Mouse (Mus musculus): Measurements from ENCODE around the gene Gm9821.
A peak's percentile ranks its signal among the peaks of the same experiment; 100 is the strongest.

Gene Gm9821

DNA sequence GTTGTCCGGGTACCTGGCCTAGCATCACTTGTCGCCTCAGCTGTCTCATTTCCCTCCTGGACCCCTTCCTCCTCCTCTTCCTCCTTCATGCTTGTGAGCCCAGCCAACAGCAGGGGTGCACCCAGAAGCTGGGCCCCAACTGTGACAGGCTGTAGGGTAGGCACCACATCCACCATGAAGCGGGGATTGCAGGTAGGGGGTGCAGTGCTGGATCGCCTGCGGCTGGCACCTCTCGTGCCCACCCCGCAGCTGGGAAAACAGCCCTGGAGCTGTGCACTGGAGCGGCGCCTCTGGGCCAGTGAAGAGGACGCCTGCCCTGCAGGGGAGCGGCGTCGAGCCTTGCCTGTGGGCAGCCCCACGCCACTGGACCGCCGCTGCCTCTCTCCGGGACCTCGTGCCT lies at the start of gene Gm9821:
Gene Gm9821, plus strand, starts transcription at position 221 of the 400 bp plus-strand sequence.
- peak in 1 of 2 experiments; percentile 41 for DNase-seq

DNA sequence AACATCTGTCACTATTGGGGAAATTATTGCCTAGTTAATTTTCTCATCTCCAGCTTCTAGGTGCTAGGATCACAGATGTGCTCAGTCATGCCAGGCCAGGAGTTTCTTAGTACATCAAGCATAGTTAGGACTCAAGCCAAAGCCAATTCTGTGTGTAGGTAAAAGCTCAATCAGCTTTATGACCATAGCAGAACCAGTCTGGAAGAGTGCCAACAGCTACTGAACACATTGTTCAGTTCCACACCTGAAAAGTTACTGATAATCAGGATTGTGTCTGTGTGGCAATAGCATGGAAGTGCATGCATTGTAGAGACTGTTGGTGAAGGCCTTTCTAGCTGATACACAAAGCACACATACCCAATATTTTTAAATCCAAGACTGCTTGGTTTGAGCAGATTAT lies 47.5 kb upstream of the Gm9821 start:
- DNase-seq: no peak

DNA sequence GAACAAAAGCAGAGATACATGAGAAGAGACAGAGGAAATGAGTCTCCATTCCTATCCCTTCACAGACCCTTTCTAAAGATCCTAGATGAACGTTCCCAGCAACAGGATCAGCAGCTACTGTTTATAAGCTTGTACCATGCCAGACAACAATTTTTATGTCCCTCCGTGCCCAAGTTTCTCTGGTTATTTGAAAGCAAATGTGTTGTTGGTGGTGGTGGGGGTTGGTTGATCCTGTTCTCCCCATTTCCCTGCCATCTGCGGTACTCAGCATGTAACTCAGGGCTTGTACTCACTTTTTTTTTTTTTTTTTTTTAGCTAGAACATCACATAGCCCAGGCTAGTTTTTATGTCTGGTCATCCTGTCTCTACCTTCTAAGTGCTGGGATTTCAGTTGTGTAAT lies 46.4 kb upstream of the Gm9821 start:
- no peak for DNase-seq

DNA sequence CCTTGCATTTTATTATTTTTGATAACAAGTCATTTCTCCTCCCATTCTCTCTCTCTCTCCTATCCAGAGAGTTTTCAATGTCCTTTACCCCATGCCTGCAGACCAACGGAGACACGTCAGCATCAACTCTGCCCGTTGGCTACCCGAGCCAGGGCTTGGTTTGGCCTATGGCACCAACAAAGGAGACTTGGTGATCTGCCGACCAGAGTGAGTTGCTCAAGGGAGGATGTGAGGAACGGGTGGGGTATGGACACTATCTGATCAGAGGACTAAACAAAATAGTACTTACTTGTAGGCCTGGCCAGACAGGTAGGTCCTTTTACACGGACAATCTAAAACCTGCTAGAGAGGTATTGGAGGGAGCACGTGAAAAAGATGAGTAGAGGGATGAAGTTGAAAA lies 45.1 kb upstream of the Gm9821 start:
- no peak for DNase-seq

DNA sequence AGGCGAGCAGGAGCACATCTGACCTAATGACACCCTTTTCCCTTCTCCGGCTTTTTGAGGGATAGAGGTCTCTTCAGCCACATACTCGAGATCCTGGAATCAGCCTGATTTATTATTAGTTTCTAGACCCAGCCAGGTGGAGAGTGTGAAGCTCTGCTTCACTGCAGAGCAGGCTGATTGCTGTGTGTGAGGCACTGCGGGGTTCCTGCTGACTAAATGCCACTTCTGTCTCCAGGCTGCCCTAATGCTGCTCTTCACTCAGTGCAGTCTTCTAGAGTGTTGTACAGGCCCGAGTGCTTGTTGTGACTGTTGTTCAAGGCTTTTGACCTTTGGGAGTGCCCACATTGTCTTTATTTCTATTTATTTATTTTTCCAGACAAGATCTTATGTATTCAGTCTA lies 43.2 kb upstream of the Gm9821 start:
- DNase-seq: no peak

DNA sequence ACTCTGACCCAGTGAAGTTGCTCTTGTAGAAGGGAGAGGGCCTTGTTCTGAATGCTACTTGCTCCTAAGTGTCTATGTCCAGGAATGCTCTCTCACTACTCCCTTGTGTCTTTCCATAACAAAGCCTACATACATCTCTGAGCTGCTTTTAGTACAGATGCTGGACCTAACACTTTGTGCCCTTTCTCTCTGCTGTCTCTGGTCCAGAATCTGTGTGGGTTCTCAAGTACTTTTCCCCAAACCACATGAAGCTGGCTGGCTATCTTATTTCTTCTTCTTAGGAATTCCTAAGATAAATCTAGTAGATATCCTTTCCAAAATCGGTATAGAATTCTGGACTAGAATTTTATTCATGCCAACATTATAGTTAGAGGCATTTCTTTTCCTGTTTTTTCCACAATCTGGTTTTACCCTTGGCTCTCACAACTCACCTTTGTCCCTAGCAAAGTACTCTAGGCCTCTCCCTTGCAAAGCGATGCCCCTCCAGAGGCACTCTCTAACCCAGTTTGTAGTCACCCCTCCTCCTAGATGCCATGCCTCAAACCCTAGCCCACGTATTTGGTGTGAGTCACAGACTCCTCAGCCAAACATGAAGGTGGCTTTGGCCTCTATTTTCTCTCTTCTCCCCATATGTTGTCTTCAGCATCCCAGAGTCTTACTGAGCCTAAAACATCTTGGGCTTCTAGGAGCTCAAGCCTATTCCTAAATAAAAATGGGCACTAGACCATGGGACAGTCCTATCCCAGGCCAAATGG lies 42.2 kb upstream of the Gm9821 start:
- no peak for DNase-seq

DNA sequence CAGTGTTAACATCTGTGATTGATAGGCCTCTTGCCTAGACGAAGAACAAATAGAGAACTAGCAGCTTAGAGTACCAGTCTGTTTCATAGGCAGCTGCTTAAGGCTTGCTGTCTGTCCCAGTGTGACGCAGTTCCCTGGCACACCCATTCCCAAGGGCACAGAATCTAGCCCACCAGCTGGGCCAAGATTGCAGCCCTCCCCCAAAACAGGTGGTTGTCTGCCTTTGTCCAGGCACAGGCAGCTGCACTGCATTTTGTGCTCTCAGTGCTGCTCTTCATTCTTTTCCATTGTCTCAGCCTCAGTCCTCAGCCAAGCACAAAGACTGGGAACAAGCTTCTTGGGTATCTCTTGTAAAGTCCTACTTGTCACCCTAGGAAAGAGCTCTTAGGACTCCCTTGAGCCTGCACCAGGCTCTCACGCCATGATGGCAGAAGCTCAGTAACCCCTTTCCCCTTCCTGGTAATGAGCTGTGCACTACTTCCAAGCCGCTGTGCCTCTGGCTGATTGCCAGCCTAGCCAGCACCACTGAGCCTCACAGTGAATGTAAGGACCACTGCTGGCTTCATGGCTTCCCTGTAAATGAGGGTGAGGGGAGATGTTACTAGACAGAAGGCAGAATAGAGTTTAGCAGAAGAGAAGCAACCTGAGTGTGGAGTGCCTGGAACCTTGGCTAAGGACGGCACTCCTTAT lies 40.7 kb upstream of the Gm9821 start:
- no peak for DNase-seq

DNA sequence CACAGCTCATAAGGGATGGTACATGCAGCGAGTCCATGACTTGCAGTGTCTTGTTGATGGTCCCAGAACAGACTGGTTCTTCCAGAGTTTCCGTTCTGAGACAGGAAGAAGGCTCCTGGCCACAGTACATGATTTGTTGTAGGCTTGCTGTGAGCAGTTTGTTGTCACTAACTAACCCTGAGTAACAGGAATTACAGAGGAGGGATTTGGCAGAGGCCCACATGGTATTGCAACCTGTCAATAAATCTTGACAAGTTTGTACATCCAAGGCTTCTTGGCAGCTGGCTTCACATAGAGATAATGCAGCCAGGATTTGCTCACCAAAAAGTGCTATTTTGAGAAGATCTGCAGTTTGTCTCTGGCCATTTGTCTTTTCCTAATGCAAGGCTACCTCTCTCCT lies 39.4 kb upstream of the Gm9821 start:
- no peak for DNase-seq

DNA sequence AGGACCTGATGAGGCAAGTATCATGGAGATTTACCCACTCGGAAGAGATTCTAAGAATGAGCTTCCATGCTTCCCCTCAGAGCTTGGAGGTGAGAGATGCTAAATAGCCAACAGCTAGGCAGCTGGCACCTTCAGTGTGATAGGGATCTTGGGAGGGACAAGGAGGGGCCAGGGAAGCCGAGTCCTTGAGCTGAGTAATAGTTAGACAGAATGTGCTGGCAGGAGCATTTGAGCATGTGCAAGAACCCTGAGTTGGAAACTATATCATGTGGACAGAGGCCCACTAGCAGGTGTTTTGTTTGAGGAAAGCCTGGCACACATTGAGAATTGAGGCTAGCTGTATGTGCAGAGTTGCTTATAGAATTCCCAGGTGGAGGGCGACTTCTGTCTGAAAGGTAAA lies 32.9 kb upstream of the Gm9821 start:
- no peak for DNase-seq

DNA sequence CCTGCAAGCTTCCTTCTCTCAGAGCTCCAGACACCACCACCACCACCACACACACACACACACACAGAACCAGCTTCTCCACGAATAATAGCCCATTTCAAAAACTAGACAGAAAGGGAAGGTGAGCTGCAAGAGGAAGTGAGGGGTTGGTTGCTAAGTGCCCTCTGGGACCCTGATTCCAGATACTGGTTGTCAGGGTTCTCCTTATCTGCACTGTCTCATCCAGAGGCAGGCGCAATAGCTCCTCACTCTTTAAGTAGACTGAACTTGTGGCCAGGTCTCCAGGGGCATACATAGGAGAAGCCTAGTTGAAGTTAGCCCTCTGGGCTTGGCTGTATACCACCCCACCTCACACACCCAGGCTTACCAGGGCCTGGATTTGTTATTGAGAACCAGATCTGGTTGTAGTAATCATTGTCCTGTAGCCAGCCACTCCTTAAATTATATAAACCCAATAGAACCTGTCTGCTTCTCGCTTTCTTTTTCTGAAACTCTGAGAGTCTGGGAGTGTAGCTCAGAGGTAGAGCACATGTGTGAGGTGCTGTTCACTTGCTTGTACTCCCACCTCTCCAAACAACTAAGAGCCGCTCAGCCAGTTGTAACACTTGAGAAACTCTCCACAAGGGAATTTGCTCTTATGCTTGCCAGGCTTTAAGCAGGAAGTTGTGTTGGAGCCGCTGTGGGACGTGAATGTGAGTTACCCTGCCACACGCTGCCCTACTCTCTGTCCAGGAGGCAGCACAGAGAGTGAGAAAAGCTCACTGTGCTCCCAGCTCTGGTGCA lies 32.0 kb upstream of the Gm9821 start:
- no peak for DNase-seq

DNA sequence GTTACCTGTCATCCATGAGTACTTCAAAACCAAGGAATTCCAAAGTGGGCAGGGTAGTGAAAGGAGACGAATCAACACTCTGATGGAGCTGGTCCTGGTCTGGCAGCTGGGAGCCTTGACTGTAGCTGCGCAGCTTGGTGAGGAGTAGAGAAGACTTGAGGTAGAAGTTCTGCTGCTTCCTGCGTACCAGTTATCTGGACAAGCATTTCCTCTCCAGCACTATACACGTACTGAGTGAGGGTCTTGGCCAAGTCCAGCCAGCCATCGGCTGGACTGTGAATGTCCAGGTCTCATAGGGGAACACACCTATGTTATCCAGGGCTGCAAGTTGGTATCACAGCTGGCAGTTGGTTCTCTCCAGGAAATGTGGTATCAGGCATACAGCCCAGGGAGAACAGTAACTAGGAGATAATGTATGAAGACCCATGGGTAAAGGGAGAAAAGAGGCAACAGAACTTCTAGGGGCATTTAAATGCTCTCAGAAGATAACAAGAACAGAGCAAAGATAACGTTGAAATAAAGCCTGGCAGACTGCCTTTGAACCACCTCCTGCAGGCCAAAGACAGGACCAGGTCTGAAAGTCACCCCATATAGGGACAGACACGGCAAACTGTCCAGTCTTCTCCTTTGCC lies 29.0 kb upstream of the Gm9821 start:
- no peak for DNase-seq

DNA sequence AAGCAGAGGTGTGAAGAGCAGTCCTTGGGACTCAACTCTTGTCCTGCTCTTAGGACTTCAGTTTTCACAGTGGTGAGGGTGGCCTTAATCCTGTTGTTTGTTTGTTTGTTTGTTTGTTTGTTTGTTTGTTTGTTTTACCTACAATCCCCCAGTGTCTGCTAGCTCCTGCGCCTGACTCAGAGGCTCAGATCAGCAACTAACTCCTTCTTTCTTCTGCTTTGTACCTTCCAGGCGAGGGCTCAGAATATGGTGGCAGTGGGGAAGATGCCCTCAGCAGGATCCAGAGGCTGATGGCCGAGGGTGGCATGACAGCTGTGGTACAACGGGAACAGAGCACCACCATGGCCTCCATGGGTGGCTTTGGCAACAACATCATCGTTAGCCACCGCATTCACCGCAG lies 28.4 kb upstream of the Gm9821 start:
- DNase-seq: no peak

DNA sequence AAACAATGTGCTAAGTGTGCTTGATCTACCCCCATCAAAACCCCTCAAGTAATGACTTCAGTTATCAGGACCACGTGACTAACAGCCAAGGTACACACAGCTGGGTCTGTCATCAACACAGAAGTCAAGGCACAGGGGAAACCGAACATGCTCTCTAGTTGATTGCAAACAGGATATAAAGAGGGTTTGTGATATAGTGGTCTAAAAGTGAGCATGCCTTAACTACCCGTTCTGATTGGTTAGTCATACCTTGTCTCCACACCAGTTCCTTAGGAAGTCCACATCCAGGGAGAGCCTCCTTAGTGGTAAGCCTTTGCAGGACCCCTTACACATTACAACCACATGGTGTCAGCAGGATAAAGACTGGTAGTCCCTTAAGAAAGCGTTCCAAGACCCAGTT lies 25.4 kb upstream of the Gm9821 start:
- no peak for DNase-seq

DNA sequence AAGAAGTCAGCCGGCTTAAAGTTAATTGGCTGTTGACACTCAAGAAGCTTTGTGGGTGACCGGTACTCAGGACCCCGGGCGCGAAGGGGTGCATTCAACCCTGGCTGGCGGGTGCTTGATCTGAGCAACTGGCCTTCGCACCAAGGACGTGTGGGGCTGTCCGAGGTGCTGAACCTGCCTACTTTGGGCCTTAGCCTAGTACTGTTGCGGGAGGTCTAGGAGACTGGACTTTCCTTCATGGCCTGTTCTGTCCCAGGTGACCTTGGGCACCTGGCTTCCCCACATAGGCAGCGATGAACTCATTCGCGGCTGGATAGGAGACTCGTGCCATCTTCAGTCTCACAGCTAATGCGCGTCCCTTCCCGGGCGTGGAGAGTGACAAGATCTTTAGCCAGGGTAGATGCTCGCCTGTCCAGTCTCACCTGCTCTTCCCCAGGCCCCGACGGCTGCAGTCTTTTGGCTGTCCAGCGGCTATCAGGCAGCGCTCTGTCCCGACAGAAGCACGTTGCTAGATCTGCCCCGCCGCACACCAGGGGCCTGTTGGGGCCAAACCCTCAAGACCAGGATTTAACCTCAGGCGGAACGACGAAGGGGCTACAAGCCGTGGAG lies 24.2 kb upstream of the Gm9821 start:
- peak; percentile 56 for DNase-seq

DNA sequence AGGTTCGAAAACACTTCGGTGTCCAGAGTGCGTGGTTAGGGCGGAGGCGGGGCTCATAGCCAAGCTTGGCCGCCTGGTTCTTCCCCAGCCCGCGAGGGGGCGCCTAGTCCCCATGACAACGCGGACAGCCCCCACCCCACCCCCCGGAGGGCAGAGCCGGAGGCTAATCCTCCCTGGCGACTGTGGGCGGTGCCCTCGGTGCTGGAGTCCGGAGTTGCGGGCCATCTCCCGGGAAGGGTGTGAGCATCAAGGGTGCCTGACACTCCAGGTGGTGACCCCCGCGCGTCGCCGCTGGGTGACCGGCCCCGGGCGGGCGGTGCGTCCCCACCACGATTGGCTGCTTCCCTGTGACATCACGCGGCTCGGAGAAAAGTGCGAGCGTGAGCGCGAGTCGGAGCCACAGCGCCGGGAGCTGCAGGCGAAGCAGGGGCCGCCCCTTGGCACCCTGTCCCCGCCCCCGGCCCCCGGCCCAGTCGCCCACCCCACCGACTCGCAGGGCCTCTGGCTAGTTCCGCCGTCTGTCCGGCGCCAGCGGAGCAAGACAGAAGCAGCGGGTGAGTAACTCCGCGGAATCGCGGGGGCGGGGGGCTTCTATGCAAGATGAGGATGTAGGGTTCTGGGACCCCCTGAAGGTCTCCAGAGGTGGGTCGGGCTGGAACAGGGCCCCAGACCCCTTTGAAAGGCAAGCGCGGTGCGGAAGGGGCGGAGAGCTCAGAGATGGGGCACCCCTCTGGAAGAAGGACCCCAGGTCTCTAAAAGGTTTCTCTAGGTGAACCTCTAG lies 23.5 kb upstream of the Gm9821 start:
- peak; percentile 72 to 76 for DNase-seq

DNA sequence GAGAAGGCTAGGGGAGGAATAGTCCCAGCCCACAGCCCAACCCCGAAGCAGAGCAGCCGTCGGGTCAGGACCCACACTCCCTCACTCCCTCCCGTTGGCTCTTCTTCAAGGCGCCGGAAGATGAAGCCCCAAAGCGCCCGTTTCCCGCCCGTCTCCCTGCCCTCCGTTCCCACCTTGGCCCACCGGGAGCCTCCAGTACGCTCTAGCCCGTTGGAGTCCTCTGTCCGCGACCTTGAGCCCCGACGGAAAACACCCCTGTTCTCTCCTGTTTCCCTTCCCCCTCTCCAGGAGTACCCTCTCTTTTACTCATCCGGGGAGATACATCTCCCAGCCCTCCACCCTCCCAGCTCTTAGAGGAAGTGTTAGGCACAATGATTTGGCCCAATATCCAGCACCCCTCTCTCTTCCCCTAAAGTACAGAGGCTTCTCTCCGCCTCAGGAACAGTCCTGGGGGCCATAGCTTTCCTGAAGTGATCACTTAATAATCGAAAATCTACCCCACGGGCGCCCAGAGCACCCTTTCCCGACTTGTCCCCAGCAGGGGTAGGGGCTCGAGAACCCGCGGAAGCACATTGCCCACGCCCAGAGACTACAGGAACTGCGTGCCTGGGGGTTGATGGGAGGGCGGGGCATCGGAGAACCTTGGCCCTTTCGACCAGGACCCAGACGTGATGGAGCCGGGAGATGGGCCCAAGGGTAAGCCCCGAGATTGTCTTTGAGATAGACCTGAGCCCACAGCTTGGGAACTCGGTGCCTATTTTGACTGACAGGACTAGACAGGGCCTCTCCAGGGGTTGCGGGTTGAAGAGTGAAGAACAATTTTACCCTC lies 22.7 kb upstream of the Gm9821 start:
- peak; percentile 13 to 30 for DNase-seq

DNA sequence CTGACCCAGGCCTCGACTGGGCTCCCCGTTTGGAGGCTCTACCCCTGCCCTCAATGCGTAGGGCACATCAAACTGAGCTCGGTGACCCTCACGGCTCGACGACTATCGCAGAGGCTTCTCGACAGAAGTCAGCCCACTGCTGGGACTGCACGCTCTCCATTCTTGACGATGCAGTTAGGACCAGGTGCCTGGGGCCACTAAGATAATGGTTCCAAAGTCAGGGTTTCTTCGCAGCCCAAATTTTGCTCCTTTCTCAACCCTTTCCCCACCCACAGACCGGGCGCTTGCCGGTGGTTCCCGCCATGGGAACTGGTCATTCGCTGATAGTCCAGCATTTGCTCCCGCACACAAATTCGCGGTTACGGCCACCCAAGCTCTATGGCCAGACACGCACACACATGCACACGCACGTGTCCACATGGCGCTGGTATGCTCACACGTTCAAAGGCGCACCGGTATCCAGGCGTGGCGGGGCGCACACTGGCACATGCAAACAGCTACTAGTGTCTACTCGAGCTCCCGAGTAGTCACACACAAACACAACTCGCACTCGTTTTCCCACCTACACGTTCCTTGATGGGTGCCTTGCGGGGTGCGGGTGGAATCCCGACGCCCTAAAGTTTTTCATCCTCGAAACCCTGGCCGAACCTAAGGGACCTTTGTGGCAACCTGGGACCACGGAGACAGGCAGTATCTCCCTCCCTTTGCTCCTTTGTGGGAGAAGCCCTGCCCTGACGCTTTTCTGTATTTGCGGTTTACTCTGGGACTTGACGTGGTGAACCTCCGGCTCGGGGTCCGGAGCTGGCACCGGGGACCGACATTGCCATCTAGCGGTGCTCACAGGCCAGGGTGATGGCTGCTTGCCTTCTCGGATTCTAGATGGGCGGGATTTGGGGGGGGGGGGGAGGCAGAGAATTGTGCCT lies 21.8 kb upstream of the Gm9821 start:
- peak; percentile 69 to 74 for DNase-seq

DNA sequence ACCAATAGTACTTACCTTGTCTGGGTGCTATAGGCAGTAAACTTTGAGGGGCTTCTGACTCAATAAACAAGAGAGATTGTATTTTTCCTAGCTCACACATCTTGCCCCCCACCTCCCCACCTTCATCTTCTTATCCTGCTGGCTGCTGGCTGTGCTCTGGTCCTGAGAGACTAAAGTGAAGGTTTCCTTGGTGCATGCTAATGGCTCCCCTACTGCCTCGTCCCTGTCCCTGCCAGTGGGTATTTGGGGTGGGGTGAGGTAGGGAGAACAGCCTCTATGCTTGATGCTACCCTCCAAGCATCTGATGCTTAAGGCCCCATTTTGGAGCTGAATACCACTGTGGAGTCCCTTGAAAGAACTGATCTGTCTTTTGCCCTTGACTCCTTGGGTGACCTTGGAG lies 20.8 kb upstream of the Gm9821 start:
- no peak for DNase-seq

DNA sequence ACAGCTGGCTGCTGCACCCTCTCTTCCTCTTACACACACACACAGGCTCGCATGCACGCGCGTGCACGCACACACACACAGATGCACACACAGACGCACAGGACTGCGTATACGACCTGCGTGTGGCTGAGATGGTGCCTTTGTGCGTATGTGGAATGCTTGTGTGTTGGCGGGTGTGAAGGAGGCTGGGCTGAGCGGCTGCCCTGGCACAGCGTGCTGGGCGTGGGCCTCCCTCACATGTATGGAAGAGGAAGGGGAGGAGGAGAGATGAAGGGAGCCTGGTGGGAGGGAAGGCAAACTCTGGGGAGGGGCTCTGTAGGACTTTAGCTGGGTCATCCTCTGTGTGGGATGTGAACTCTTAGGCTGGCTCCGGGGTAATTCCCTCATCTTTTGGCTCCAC lies 20.1 kb upstream of the Gm9821 start:
- no peak for DNase-seq

DNA sequence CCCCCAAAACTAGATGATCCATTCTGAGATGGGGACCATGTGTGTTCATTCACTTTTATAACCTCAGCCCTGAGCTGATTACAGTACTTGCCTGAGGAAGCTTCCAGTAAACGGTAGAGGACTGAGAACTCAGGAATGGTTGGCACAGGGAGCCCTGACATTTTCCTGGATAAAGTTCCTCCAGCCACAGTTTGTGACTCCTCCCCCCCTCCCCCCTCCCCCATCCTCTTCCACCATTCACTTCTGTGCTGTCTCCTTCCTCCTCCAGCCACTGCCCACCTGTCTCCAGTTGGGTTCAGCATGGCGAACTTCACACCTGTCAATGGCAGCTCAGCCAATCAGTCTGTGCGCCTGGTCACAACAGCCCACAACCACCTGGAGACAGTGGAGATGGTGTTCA lies 18.6 kb upstream of the Gm9821 start, which contains the start of gene Chrm4:
Gene Chrm4, plus strand, starts transcription at position 301 of the 400 bp plus-strand sequence.
- no peak for DNase-seq

All from thymus, postnatal 36 days (tissue).